Mouse (Mus musculus) layer of hippocampus, postnatal 36 days (tissue): Measurements from ENCODE around the gene Cap2. TPM values are rescaled to one million over a fixed set of nuclear protein-coding genes. Genes with fewer than 3 reads are reported as not detected.

Experiments
- DNase-seq, 2 experiments: peaks; one replicate each; pipeline ENCODE4 v3.0.0; 2022
- total RNA-seq, 2 experiments: library from RNA; stranded (reverse); gene quantifications; 2 replicates each; pipeline ENCODE4 v1.2.3; 2021

The Cap2 gene
- total RNA-seq, 2 experiments from 2014 or later: 207 to 228 TPM

DNA sequence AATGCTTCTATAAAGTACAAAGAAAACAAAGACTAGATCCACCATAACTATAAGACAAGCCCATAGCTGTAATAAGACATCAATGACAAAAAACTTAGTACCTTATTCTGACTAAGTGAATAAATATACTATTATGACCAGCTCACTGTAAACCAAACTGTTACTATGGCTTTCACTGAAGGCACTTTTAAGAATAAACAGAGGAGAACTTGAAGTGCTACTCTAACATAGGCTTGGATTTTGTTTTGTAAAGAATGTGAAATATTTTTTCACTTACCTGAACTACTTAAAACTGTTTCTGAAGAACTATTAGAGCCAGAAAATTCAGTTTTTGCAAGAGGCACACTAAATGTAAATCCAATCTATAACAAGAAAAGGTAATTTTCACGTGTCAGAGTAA is 197.7 kb downstream of the Cap2 start:
- DNase-seq: no peak

Other genes with a start within 250 kb of the Cap2 start
- gene Stmnd1, start 228.1 kb upstream of the Cap2 start, total RNA-seq: not detected
- gene Rbm24, start 83.4 kb upstream of the Cap2 start, total RNA-seq: 10 to 100 TPM; 21.4 to 23.6 TPM
- gene Fam8a1, start 167.7 kb downstream of the Cap2 start, total RNA-seq: 10 to 100 TPM; 75.8 to 80.9 TPM
- gene Nup153, start 226.1 kb downstream of the Cap2 start, total RNA-seq: 10 to 100 TPM; 48.8 to 59.2 TPM